Mouse (Mus musculus) bone marrow, adult 2 months (tissue): ENCODE measurements around the gene Sppl3.
"Not testable (repeated sequence)": the region's sequence is repeated elsewhere in the genome, so short reads cannot be mapped to it uniquely, and the experiment has no call there.

Experiments
- CTCF ChIP-seq: fragments of 200-500 bp; IDR thresholded peaks from 2 replicates; pipeline ENCODE4 v1.5.1; 2011; ENCODE audit warnings: low read length, control low read depth; ENCODE audit not compliant: control insufficient read depth, insufficient read depth
- POLR2A ChIP-seq: fragments of 200-500 bp; IDR thresholded peaks from 2 replicates; pipeline ENCODE4 v1.6.1; 2011; ENCODE audit warnings: low read depth, mild to moderate bottlenecking, control low read depth, low read length, borderline replicate concordance; ENCODE audit not compliant: control insufficient read depth

DNA sequence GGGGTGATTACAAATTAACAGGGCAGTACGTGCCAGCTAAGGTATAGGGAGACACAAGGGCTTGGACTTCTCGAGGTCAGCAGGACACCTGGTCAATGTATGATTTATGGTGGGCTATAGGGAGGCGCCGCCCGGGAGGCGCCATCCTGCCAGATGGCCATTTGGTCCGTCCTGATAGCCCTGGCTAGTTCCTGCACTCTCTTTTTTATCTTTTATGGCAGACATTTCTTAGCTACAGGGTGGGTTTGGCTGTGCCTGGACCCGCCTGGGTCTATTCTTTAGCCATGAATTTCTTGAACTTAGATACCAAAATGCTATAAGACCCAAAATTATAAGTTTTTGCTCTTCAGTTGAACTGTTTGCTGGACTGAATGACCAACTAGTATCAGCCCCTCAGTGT is 62.4 kb downstream of the Sppl3 start:
- TF ChIP-seq CTCF, POLR2A: not testable (repeated sequence)
